Mouse (Mus musculus): ENCODE data around the gene Alox15. TPM values are rescaled to one million over a fixed set of nuclear protein-coding genes. Genes with fewer than 3 reads are reported as not detected.

Alox15 gene
- total RNA-seq (2012; rRNA removed): 0.53 and 1.7 TPM in 2 replicates

- Histone ChIP-seq H3K9me3 (ENCODE audit: control insufficient read depth, insufficient read depth, low read depth, low read length) (no peaks in the 10 kb centered on the region), H3K4me3 (ENCODE audit: insufficient read depth in 1 of 2, low read depth in 1 of 2, low read length in 2 of 2, poor library complexity in 1 of 2, severe bottlenecking in 1 of 2) (peak within 1 kb of the TSS; percentile 57 to 59), H3K36me3 (ENCODE audit: control insufficient read depth, insufficient read depth, low read length, poor library complexity, severe bottlenecking) (no peaks in the 10 kb centered on the region), H3K9ac (ENCODE audit: insufficient read depth, low read depth, low read length, poor library complexity, severe bottlenecking) (no peak within 1 kb of the TSS), H3K27ac (ENCODE audit: insufficient read depth, low read depth, low read length, poor library complexity, severe bottlenecking) (no peak within 1 kb of the TSS), H3K4me1 (ENCODE audit: control insufficient read depth in 2 of 2, insufficient read depth in 2 of 2, low read length in 2 of 2, poor library complexity in 1 of 2) (peaks cover 11 to 14% of the 10 kb centered on the region in 2 experiments; a peak in 3 of 4 replicates)
- in situ Hi-C loops (cut with MboI; ENCODE audit: low sequenced_read_pairs in 2 of 2, unreplicated experiment in 2 of 2): no loop called here
- TF ChIP-seq HCFC1 (IDR thresholded peaks at IDR 0.05; ENCODE audit: borderline replicate concordance, insufficient read depth, low read length) (no peak), ZNF384 (IDR thresholded peaks at IDR 0.05; ENCODE audit: low read depth, low read length) (no peak), CHD2 (IDR thresholded peaks at IDR 0.05; ENCODE audit: low read depth, low read length) (no peak), ZC3H11A (IDR thresholded peaks at IDR 0.05; ENCODE audit: borderline replicate concordance, low read depth, low read length) (no peak), MAFK (IDR thresholded peaks at IDR 0.05; ENCODE audit: insufficient read depth, low read depth, low read length) (no peak)
- no peak for DNase-seq (ENCODE audit: low read depth, low spot score)
Observed at GRCm38 (mm10) chr11:70351868-70352267, at the start of gene Alox15. Gene Alox15, minus strand, starts transcription at chr11:70352031.

DNA sequence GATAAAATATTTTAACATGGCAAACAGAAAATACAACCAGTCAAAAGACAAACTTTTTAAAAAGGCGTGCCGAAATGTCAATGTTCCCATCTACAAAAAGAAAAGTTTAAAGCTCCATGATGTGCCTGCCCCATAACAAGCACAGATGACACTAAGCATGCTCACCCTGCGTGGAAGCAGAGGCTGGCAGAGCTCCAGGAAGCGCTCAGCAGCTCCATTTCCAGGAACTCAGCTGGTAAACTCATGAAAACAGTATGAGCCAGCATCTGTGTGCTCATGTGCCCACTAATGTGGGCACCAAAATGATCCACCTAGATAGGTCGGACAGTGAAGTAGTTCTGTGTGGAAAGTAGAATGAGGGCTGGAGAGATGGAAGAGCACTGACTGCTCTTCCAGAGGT, 37.6 kb upstream of the Alox15 start:
- Histone ChIP-seq H3K9me3 (ENCODE audit: control insufficient read depth, insufficient read depth, low read depth, low read length) (no peaks in the 10 kb centered on the region), H3K36me3 (ENCODE audit: control insufficient read depth, insufficient read depth, low read length, poor library complexity, severe bottlenecking) (peaks cover 27% of the 10 kb centered on the region), H3K4me3 (ENCODE audit: insufficient read depth in 1 of 2, low read depth in 1 of 2, low read length in 2 of 2, poor library complexity in 1 of 2, severe bottlenecking in 1 of 2) (no peak overlapping the region), H3K27ac (ENCODE audit: insufficient read depth, low read depth, low read length, poor library complexity, severe bottlenecking) (no peak overlapping the region), H3K4me1 (ENCODE audit: control insufficient read depth in 2 of 2, insufficient read depth in 2 of 2, low read length in 2 of 2, poor library complexity in 1 of 2) (no peaks in the 10 kb centered on the region), H3K9ac (ENCODE audit: insufficient read depth, low read depth, low read length, poor library complexity, severe bottlenecking) (no peak overlapping the region)
- TF ChIP-seq MAFK (IDR thresholded peaks at IDR 0.05; ENCODE audit: insufficient read depth, low read depth, low read length): no peak
- no peak for DNase-seq (ENCODE audit: low read depth, low spot score)
- in situ Hi-C loops (cut with MboI; ENCODE audit: low sequenced_read_pairs in 2 of 2, unreplicated experiment in 2 of 2): no loop called here

GRCm38 (mm10) chr11:70387436-70387835, 35.6 kb upstream of the Alox15 start:
- Histone ChIP-seq H3K36me3 (ENCODE audit: control insufficient read depth, insufficient read depth, low read length, poor library complexity, severe bottlenecking) (peaks cover 11% of the 10 kb centered on the region), H3K9ac (ENCODE audit: insufficient read depth, low read depth, low read length, poor library complexity, severe bottlenecking) (no peak overlapping the region), H3K4me1 (ENCODE audit: control insufficient read depth in 2 of 2, insufficient read depth in 2 of 2, low read length in 2 of 2, poor library complexity in 1 of 2) (no peaks in the 10 kb centered on the region), H3K27ac (ENCODE audit: insufficient read depth, low read depth, low read length, poor library complexity, severe bottlenecking) (no peak overlapping the region), H3K9me3 (ENCODE audit: control insufficient read depth, insufficient read depth, low read depth, low read length) (no peaks in the 10 kb centered on the region), H3K4me3 (ENCODE audit: insufficient read depth in 1 of 2, low read depth in 1 of 2, low read length in 2 of 2, poor library complexity in 1 of 2, severe bottlenecking in 1 of 2) (no peak overlapping the region)
- no peak for DNase-seq (ENCODE audit: low read depth, low spot score)
- in situ Hi-C loops (cut with MboI; ENCODE audit: low sequenced_read_pairs in 2 of 2, unreplicated experiment in 2 of 2): no loop called here
- no peak for TF ChIP-seq ZNF384 (IDR thresholded peaks at IDR 0.05; ENCODE audit: low read depth, low read length)
- TF ChIP-seq ZC3H11A (IDR thresholded peaks at IDR 0.05; ENCODE audit: borderline replicate concordance, low read depth, low read length): no peak
- no peak for TF ChIP-seq CHD2 (IDR thresholded peaks at IDR 0.05; ENCODE audit: low read depth, low read length)
- TF ChIP-seq HCFC1 (IDR thresholded peaks at IDR 0.05; ENCODE audit: borderline replicate concordance, insufficient read depth, low read length): no peak
- TF ChIP-seq MAFK (IDR thresholded peaks at IDR 0.05; ENCODE audit: insufficient read depth, low read depth, low read length): no peak

GRCm38 (mm10) chr11:70384136-70384535, 32.3 kb upstream of the Alox15 start:
- Histone ChIP-seq H3K4me1 (ENCODE audit: control insufficient read depth in 2 of 2, insufficient read depth in 2 of 2, low read length in 2 of 2, poor library complexity in 1 of 2) (no peaks in the 10 kb centered on the region), H3K27ac (ENCODE audit: insufficient read depth, low read depth, low read length, poor library complexity, severe bottlenecking) (no peak overlapping the region), H3K9ac (ENCODE audit: insufficient read depth, low read depth, low read length, poor library complexity, severe bottlenecking) (no peak overlapping the region), H3K4me3 (ENCODE audit: insufficient read depth in 1 of 2, low read depth in 1 of 2, low read length in 2 of 2, poor library complexity in 1 of 2, severe bottlenecking in 1 of 2) (no peak overlapping the region), H3K9me3 (ENCODE audit: control insufficient read depth, insufficient read depth, low read depth, low read length) (no peaks in the 10 kb centered on the region), H3K36me3 (ENCODE audit: control insufficient read depth, insufficient read depth, low read length, poor library complexity, severe bottlenecking) (peaks cover 5% of the 10 kb centered on the region)
- TF ChIP-seq ZNF384 (IDR thresholded peaks at IDR 0.05; ENCODE audit: low read depth, low read length): no peak
- no peak for TF ChIP-seq CHD2 (IDR thresholded peaks at IDR 0.05; ENCODE audit: low read depth, low read length)
- TF ChIP-seq MAFK (IDR thresholded peaks at IDR 0.05; ENCODE audit: insufficient read depth, low read depth, low read length): no peak
- TF ChIP-seq HCFC1 (IDR thresholded peaks at IDR 0.05; ENCODE audit: borderline replicate concordance, insufficient read depth, low read length): no peak
- no peak for DNase-seq (ENCODE audit: low read depth, low spot score)
- in situ Hi-C loops (cut with MboI; ENCODE audit: low sequenced_read_pairs in 2 of 2, unreplicated experiment in 2 of 2): no loop called here

- Histone ChIP-seq H3K27ac (ENCODE audit: insufficient read depth, low read depth, low read length, poor library complexity, severe bottlenecking) (no peak overlapping the region), H3K4me3 (ENCODE audit: insufficient read depth in 1 of 2, low read depth in 1 of 2, low read length in 2 of 2, poor library complexity in 1 of 2, severe bottlenecking in 1 of 2) (no peak overlapping the region), H3K9me3 (ENCODE audit: control insufficient read depth, insufficient read depth, low read depth, low read length) (no peaks in the 10 kb centered on the region), H3K36me3 (ENCODE audit: control insufficient read depth, insufficient read depth, low read length, poor library complexity, severe bottlenecking) (peaks cover 3% of the 10 kb centered on the region; the same call in 1 of the 2 replicates), H3K9ac (ENCODE audit: insufficient read depth, low read depth, low read length, poor library complexity, severe bottlenecking) (no peak overlapping the region), H3K4me1 (ENCODE audit: control insufficient read depth in 2 of 2, insufficient read depth in 2 of 2, low read length in 2 of 2, poor library complexity in 1 of 2) (no peaks in the 10 kb centered on the region)
- TF ChIP-seq ZNF384 (IDR thresholded peaks at IDR 0.05; ENCODE audit: low read depth, low read length) (no peak), MAFK (IDR thresholded peaks at IDR 0.05; ENCODE audit: insufficient read depth, low read depth, low read length) (no peak), HCFC1 (IDR thresholded peaks at IDR 0.05; ENCODE audit: borderline replicate concordance, insufficient read depth, low read length) (no peak), CHD2 (IDR thresholded peaks at IDR 0.05; ENCODE audit: low read depth, low read length) (no peak), ZC3H11A (IDR thresholded peaks at IDR 0.05; ENCODE audit: borderline replicate concordance, low read depth, low read length) (no peak)
- DNase-seq (ENCODE audit: low read depth, low spot score): no peak
- in situ Hi-C loops (cut with MboI; ENCODE audit: low sequenced_read_pairs in 2 of 2, unreplicated experiment in 2 of 2): no loop called here
Observed at GRCm38 (mm10) chr11:70381330-70381729, 29.5 kb upstream of the Alox15 start.

Measured in ES-E14 (cell line).